Mouse (Mus musculus): ENCODE measurements around the gene Pex16. TPM values are rescaled to one million over a fixed set of nuclear protein-coding genes. Genes with fewer than 3 reads are reported as not detected.
"Not testable (repeated sequence)": the region's sequence is repeated elsewhere in the genome, so short reads cannot be mapped to it uniquely, and the experiment has no call there.

The Pex16 gene
- polyA plus RNA-seq, 1 experiment: 15.4 TPM

DNA sequence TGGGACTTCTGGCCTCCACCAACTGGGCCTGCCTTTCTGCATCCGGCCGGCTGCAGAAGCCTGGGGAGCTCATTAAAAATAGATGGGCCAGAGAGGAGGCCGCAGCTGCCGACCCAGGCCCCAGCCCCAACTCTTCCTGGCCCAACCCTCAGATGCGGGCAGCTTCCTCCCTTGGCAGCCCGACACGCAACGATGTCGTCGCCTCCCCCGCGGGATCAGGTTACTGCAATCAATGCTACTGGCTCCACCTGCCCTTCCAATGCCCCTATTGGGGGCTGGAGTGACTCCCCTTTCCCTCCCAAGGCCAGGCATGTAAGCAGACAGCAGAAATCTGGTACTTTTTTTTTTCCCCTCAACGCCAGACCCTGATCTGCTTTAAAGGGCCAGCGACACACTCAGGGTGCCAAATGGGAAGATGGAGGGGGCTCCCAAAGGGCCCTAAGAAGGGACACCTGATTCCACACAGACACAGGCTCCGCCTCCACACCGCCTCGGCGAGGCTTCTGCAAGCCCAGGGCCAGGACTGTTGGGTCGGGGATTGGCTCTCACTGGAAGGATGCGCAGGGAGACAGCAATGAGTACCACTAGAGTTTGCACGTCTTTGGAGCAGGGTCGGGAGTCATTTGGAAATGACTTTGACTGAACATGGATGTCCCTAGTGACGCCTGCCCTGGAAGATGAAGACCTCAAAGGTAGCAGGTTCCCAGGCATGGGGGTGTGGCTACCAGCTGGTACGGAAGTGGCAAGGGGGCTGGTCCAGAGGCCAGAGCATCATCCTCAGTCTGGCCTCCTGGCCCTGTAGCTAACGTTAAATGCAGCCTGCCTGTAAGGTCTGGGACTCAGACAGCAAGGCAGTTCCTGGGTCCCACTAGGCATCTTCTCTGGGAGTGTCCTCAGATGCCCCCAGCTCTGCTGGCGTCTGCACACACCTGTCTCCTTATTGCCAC, 18.1 kb downstream of the Pex16 start:
- TF ChIP-seq CTCF (IDR thresholded peaks at IDR 0.05; ENCODE audit: control insufficient read depth, insufficient read depth, low read length) (no peak), POLR2A (IDR thresholded peaks at IDR 0.05; ENCODE audit: borderline replicate concordance, control insufficient read depth, low read depth, low read length) (no peak)
- no peak overlapping the region for H3K27ac ChIP-seq (ENCODE audit: control insufficient read depth, insufficient read depth, low read depth, low read length, poor library complexity)
- 8% methylated on average over 26 of the region's 26 CpGs for WGBS
- H3K4me1 ChIP-seq (ENCODE audit: control insufficient read depth, insufficient read depth, low read length): no peaks in the 10 kb centered on the region
- no peak overlapping the region for H3K4me3 ChIP-seq (replicated peaks; ENCODE audit: control insufficient read depth, low read depth, low read length)

DNA sequence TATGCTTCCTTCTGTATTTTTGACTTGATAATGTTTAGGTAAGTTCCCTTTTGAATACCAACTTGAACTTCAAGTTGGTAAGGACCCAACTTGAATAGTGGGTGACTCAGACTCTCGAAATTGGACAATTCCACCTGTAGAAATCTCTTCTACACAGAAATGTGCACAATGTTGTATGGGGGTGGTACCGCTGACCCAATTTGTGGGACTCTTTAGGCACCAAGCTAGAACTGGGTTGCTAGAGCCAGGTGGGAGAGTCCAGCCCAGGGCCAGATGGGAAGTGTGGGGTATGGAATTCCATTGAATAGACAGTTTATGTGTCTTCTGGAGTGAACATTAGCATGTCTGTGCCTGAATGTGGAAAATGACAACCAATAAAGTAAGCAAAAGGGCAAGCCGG, 21.1 kb downstream of the Pex16 start:
- H3K27ac ChIP-seq (ENCODE audit: control insufficient read depth, insufficient read depth, low read depth, low read length, poor library complexity): no peak overlapping the region
- 81% methylated on average over 3 of the region's 3 CpGs for WGBS
- TF ChIP-seq CTCF (IDR thresholded peaks at IDR 0.05; ENCODE audit: control insufficient read depth, insufficient read depth, low read length) (no peak), POLR2A (IDR thresholded peaks at IDR 0.05; ENCODE audit: borderline replicate concordance, control insufficient read depth, low read depth, low read length) (no peak)
- H3K4me1 ChIP-seq (ENCODE audit: control insufficient read depth, insufficient read depth, low read length): no peaks in the 10 kb centered on the region
- H3K4me3 ChIP-seq (replicated peaks; ENCODE audit: control insufficient read depth, low read depth, low read length): no peak overlapping the region

DNA sequence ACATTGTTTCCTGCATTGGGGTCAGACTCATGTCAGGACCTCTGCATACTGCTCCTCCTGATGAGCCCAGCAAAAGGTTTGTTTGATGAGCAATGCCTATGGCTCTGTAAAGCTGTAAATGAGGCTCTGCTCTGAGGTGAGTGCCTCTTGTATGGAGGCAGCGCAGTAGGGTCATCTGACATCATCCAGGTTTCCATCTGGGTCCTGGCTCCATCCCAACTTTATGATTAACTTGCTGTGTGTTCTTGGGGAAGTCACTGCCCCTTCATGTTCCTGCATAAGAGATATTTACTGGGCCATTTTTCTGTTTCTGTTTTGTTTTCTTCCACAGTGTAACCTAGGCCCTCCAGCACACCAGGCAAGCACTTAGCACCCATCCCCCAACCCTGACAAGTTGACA, 23.0 kb downstream of the Pex16 start:
- H3K4me3 ChIP-seq (replicated peaks; ENCODE audit: control insufficient read depth, low read depth, low read length): no peak overlapping the region
- TF ChIP-seq CTCF (IDR thresholded peaks at IDR 0.05; ENCODE audit: control insufficient read depth, insufficient read depth, low read length): no peak
- TF ChIP-seq POLR2A (IDR thresholded peaks at IDR 0.05; ENCODE audit: borderline replicate concordance, control insufficient read depth, low read depth, low read length): no peak
- no peaks in the 10 kb centered on the region for H3K4me1 ChIP-seq (ENCODE audit: control insufficient read depth, insufficient read depth, low read length)
- H3K27ac ChIP-seq (ENCODE audit: control insufficient read depth, insufficient read depth, low read depth, low read length, poor library complexity): no peak overlapping the region
- WGBS: 70% methylated on average over 1 of the region's 1 CpGs

DNA sequence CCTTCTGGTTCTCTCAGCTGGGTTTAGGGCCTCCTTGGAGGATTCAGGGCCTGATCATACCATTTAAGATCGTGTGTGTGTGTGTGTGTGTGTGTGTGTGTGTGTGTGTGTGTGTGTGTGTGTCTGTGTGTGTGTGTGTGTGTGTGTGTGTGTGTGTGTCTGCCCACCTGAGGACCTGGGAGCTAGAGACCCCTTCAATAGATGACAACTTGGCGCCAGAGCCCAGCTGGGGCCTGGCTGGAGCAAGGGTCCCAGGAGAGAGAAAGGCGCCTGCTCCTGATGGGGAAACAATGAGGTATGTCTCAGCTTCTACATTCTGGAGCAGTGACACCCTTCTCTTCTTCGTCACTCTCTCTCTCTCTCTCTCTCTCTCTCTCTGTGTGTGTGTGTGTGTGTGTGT, 25.4 kb downstream of the Pex16 start:
- not testable (repeated sequence) for H3K4me1 ChIP-seq (ENCODE audit: control insufficient read depth, insufficient read depth, low read length)
- 75% methylated on average over 4 of the region's 4 CpGs for WGBS

DNA sequence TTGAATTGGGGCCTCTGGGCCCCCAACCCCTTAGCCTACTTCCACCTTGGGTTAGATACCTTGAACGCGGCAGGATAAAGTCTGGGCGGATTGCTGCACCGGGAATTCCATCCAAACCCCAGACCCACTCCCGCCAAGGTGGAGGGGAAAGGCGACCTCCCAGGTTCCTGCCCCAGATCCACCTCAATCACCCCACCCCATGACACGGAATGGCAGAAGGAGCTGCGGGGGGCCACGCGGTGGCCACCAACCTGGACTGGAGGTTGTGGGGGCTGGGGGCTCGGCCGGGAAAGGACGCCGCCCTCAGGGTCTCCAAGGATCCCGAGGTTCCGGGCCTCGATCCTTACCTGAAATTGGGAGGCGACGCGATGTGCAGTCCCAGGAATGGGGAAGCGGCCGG, 26.2 kb downstream of the Pex16 start:
- WGBS: 17% methylated on average over 22 of the region's 22 CpGs
- TF ChIP-seq POLR2A (IDR thresholded peaks at IDR 0.05; ENCODE audit: borderline replicate concordance, control insufficient read depth, low read depth, low read length) (no peak), CTCF (IDR thresholded peaks at IDR 0.05; ENCODE audit: control insufficient read depth, insufficient read depth, low read length) (no peak)
- Histone ChIP-seq H3K27ac (ENCODE audit: control insufficient read depth, insufficient read depth, low read depth, low read length, poor library complexity) (no peak overlapping the region), H3K4me1 (ENCODE audit: control insufficient read depth, insufficient read depth, low read length) (no peaks in the 10 kb centered on the region), H3K4me3 (replicated peaks; ENCODE audit: control insufficient read depth, low read depth, low read length) (no peak overlapping the region)

More for the DNA sequence above, 25.4 kb downstream of the Pex16 start:
- not testable (repeated sequence) for H3K27ac ChIP-seq (ENCODE audit: control insufficient read depth, insufficient read depth, low read depth, low read length, poor library complexity); H3K4me3 ChIP-seq (replicated peaks; ENCODE audit: control insufficient read depth, low read depth, low read length)

DNA sequence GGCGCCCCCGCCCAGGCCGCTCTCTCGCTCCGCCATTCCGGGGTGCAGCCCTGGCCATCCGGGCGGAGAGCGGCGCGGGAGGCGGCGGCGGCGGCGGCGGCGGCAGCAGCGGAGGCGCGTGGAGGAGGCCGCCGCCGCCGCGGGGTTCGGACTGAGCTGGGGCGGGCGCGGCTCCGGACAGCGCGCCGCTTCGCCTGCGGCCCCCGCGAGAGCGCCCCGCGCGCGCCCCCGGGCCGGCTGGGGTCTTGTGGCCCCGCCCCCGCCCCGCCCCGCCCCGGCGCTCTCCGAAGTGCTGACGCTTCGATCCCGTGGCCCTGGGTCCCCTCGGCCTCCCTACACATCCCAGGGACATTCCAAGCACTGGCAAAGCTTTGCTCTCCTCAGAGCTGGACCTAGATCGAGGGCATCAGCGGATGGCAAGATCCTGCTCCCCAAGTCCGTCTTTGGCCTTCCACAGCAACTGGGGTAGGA, 26.6 kb downstream of the Pex16 start, which contains the start of gene Mapk8ip1:
TSS of gene Mapk8ip1 (minus strand) at position 173 of the 471 bp plus-strand sequence.
- Histone ChIP-seq H3K27ac (ENCODE audit: control insufficient read depth, insufficient read depth, low read depth, low read length, poor library complexity) (no peak within 1 kb of the TSS), H3K4me3 (replicated peaks; ENCODE audit: control insufficient read depth, low read depth, low read length) (no peak within 1 kb of the TSS), H3K4me1 (ENCODE audit: control insufficient read depth, insufficient read depth, low read length) (no peaks in the 10 kb centered on the region)
- no peak for TF ChIP-seq CTCF (IDR thresholded peaks at IDR 0.05; ENCODE audit: control insufficient read depth, insufficient read depth, low read length)
- TF ChIP-seq POLR2A (IDR thresholded peaks at IDR 0.05; ENCODE audit: borderline replicate concordance, control insufficient read depth, low read depth, low read length): no peak
- 8% methylated on average over 59 of the region's 59 CpGs for WGBS

DNA sequence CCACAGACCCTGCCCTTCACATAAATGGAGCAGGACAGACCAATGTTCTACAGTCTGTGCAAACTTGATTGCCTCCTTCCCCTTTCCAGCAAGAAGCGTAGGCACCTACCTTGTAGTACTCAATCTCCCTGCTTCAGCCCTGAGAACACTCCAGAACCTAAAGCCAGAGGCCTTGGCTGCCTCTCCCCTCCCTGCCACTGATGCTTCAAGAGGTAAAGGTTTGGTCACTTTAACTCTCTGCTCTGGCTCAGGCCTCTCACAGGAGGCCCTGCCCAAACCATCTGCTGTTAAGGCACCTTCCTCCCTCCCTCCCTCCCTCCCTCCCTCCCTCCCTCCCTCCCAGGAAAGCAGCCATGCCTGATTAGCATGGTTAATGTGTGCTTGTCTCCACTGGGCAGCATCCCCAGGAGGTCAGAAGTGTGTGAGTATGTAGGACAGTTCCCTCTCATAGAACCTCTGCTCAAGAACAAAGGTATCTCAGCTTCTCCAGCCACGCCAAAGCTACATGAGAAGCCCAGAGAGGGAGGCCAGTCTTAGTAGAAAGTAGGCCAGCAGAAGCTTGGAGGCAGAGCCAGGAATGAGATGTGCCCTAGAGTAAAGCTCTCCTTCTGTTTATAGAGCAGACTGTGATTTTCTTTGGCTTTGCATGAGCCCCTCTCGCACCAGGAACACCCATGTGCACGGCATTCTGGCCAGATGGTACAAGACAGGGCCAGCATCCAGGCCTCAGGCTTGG, 28.3 kb downstream of the Pex16 start:
- Histone ChIP-seq H3K4me3 (replicated peaks; ENCODE audit: control insufficient read depth, low read depth, low read length) (no peak overlapping the region), H3K4me1 (ENCODE audit: control insufficient read depth, insufficient read depth, low read length) (no peaks in the 10 kb centered on the region), H3K27ac (ENCODE audit: control insufficient read depth, insufficient read depth, low read depth, low read length, poor library complexity) (no peak overlapping the region)
- TF ChIP-seq POLR2A (IDR thresholded peaks at IDR 0.05; ENCODE audit: borderline replicate concordance, control insufficient read depth, low read depth, low read length) (no peak), CTCF (IDR thresholded peaks at IDR 0.05; ENCODE audit: control insufficient read depth, insufficient read depth, low read length) (no peak)
- 76% methylated on average over 4 of the region's 4 CpGs for WGBS

DNA sequence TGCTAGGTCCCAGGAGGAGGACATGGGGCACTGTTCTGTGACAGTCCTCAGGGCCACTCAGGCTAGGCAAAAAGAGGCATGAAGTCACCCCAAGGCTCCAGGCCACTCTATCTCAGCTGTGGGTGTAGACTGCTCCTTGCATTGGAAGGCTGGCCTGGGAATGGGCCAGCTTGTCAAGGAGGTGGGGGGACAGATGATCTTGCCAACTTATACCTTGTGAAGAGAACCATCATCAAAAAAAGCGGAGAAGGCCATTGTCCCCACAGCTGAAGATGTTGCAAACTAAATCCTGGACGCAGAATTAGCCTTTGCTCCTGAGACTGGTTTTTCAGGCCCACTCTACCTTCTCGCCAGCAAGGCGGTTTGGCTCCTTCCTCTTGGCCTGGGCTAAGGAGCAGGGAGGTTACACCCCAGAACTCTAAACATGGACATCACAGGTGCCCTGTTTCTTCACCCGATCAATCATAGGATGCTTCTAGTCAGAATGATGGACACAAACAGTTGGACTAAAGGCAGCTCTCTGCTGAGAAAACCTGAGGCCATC, 29.4 kb downstream of the Pex16 start:
- Histone ChIP-seq H3K27ac (ENCODE audit: control insufficient read depth, insufficient read depth, low read depth, low read length, poor library complexity) (no peak overlapping the region), H3K4me3 (replicated peaks; ENCODE audit: control insufficient read depth, low read depth, low read length) (no peak overlapping the region), H3K4me1 (ENCODE audit: control insufficient read depth, insufficient read depth, low read length) (no peaks in the 10 kb centered on the region)
- WGBS: 77% methylated on average over 5 of the region's 5 CpGs
- no peak for TF ChIP-seq CTCF (IDR thresholded peaks at IDR 0.05; ENCODE audit: control insufficient read depth, insufficient read depth, low read length)
- TF ChIP-seq POLR2A (IDR thresholded peaks at IDR 0.05; ENCODE audit: borderline replicate concordance, control insufficient read depth, low read depth, low read length): no peak
